Mouse (Mus musculus) CH12.LX (cell line): ENCODE results near the gene Ier3.
A peak's percentile ranks its signal among the peaks of the same experiment; 100 is the strongest.

Source experiments
- BHLHE40 ChIP-seq: IDR thresholded peaks from 2 replicates; pipeline ENCODE4 v1.6.1; 2011; ENCODE audit warnings: mild to moderate bottlenecking, low read depth, low read length, improper control_type of control experiment
- CHD1 ChIP-seq: IDR thresholded peaks from 2 replicates; pipeline ENCODE4 v1.6.1; 2012; ENCODE audit warnings: low read depth, low read length, improper control_type of control experiment, inconsistent platforms
- CTCF ChIP-seq, 2 experiments: IDR thresholded peaks in 1 of 2; conservative IDR thresholded peaks in 1 of 2; 2 replicates each; pipeline ENCODE4 v1.5.1; 2011 to 2012; ENCODE audit warnings: low read depth in 2 of 2, low read length in 2 of 2, improper control_type of control experiment in 1 of 2, inconsistent platforms in 1 of 2, mild to moderate bottlenecking in 1 of 2, moderate library complexity in 1 of 2
- E2F4 ChIP-seq: IDR thresholded peaks from 2 replicates; pipeline ENCODE4 v1.6.1; 2011; ENCODE audit warnings: low read depth, low read length, improper control_type of control experiment; ENCODE audit not compliant: insufficient replicate concordance
- MAX ChIP-seq: IDR thresholded peaks from 2 replicates; pipeline ENCODE4 v1.6.1; 2011; ENCODE audit warnings: low read length, improper control_type of control experiment
- MEF2A ChIP-seq: IDR thresholded peaks from 2 replicates; pipeline ENCODE4 v1.6.1; 2014; ENCODE audit warnings: low read depth, mild to moderate bottlenecking, inconsistent platforms, low read length, improper control_type of control experiment, borderline replicate concordance
- POLR2A ChIP-seq: IDR thresholded peaks from 2 replicates; pipeline ENCODE4 v1.6.1; 2011; ENCODE audit warnings: low read depth, mild to moderate bottlenecking, improper control_type of control experiment, low read length
- USF1 ChIP-seq: IDR thresholded peaks from 2 replicates; pipeline ENCODE4 v1.6.1; 2014; ENCODE audit warnings: low read depth, mild to moderate bottlenecking, inconsistent platforms, low read length, improper control_type of control experiment
- ZNF384 ChIP-seq: IDR thresholded peaks from 2 replicates; pipeline ENCODE4 v1.6.1; 2012; ENCODE audit warnings: low read depth, low read length, improper control_type of control experiment, inconsistent platforms

DNA sequence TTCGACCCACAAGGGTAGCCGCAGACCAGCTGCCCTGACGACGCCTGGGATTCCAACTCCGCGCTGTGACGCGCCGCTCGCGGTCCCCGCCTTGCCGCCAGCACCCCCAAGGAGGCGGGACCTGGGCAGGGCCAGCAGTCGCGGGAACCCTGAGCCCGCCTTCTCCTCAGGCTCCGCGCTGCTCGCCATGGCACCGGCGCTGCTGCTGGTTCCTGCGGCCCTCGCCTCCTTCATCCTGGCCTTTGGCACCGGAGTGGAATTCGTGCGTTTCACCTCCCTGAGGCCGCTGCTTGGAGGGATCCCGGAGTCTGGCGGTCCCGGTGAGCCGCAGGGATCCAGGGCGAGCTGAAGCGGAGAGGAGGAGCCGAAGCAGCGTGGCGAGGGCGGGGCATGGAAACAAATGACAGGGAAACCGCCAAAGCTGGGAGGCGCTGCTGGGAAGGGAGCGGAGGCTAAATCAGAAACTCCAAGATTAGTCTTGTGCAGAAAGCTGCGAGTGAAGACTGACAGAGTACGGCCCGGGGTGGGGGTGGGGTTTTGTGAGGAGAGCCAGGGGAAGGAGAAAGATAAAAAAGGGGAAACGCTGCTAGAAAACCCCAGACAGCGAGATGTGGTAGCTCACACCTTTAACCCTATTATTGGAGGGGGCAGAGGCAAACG is 39.8 kb downstream of the Ier3 start, which contains the start of gene Nrm:
- TF ChIP-seq CTCF (conservative IDR thresholded peaks at IDR 0.05 in 1 of 2, IDR thresholded peaks at IDR 0.05 in 1 of 2; ENCODE audit: low read depth in 2 of 2, low read length in 2 of 2) = peak in 1 of 2 experiments; percentile 45; a peak in 2 of 4 replicates
- TF ChIP-seq ZNF384 = no peak
- TF ChIP-seq E2F4 = peak; percentile 76; the same call in 1 of the 2 replicates
- TF ChIP-seq POLR2A = peak; percentile 77
- TF ChIP-seq USF1 = no peak
- no peak for TF ChIP-seq CHD1
- TF ChIP-seq BHLHE40 = peak; percentile 44; the same call in 1 of the 2 replicates
- peak; percentile 60; the same call in 1 of the 2 replicates for TF ChIP-seq MAX
- 0 out of 2 replicates have a peak, but pooled peaks have one; percentile 13 for TF ChIP-seq MEF2A
